Mouse (Mus musculus): ENCODE data around the gene Cbx4. TPM values are rescaled to one million over a fixed set of nuclear protein-coding genes. Genes with fewer than 3 reads are reported as not detected.

The Cbx4 gene
- polyA plus RNA-seq, 1 experiment from 2014 or later, result 16.8 TPM

DNA sequence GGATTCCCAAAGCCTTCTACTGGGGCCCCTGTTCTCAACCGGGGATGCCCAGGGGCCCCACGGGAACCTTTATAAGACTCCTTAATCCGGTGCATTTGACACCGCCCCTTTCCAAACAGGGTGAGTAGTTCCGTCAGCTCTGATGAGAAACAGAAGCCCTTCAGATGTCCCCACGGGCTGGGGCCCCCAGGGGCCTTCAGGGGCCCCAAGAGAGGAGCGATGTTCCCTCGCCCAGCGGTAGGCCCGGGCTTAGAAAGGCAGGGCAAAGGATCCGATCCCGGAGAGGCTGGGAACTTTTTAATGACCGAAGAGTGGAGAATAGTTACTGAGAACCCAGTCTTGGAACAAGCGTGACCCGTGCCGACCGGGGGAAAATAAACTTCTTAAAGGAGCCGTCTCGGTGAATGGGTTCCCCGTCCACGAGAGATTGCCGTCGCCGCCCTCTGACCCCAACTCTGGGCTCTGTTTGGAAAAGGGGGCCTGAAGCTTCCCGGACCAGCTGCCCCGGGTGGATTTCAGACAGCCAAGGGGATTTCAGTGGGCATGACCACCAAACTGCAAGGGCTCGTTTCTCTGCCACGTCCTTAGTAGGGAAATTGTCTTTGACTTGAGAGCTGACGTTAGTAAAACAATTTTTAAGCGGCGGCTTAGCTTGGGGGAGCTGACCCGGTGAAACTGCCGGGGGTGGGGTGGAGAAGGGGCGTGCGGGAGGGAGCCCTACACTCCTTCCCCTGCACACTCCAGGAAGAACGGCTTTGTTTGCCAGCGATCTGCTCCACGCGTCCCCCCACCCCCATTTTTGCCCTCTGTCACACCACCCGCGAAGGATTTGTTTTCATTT is 3.4 kb upstream of the Cbx4 start:
- H3K4me2 ChIP-seq (replicated peaks), result peak overlapping the region; percentile 97
- H3K9me3 ChIP-seq (ENCODE audit: control insufficient read depth, low read length), result no peaks in the 10 kb centered on the region
- H3K27ac ChIP-seq, result no peak overlapping the region
- no peak for DNase-seq (ENCODE audit: low spot score)
- ATAC-seq (ENCODE audit: low FRiP score), result no peak
- H3K9ac ChIP-seq, result peak overlapping the region; percentile 80
- H3K4me3 ChIP-seq (replicated peaks; ENCODE audit: low read length), result peak overlapping the region; percentile 50
- peaks cover 33% of the 10 kb centered on the region for H3K27me3 ChIP-seq (ENCODE audit: control insufficient read depth, insufficient read depth, low read length)
- H3K4me1 ChIP-seq (replicated peaks; ENCODE audit: control insufficient read depth, insufficient read depth, low read length), result peaks cover 27% of the 10 kb centered on the region
- H3K36me3 ChIP-seq (replicated peaks; ENCODE audit: control insufficient read depth, insufficient read depth), result no peaks in the 10 kb centered on the region
- WGBS, result under 1% methylated on average over 41 of the region's 41 CpGs

DNA sequence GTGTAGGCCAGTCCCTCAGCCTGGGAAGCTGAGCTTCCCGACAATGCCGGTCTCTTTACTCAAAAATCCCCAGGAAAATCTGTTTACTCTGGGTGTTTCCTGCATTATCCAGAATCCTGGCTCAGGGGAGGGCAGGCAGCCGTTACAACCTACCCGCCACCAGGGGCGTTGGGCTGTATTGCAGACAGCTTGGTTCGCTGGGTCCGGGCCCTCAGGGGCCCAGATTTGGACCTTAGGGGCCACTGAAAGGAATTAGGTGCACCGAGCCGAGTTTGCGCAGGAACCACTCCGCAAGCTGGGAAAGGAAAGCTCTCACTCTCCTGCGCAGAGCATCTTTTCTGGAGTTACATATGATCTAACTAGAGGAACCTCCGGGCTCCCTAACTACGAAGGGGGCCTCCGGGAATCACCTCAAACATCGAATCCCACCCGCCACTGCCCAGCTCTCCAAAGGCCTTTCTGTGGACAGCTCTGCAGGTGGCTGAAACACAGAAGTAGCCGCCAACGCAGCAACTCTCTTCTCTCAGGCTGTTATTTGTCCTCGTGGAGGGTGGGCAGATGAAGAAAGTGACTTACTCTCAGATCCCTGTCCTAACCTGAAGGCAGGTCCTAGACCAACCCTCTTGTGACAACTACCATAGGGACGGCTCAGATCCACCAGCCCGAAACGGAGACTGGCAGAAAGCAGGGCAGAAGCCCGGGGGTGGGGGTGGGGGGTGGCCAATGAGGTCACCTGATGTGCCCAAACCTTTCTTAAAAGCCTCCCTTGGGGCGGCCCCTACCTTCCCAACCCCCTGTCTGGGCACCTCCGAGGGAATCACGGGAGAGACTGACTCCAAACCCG is 2.6 kb upstream of the Cbx4 start:
- H3K27me3 ChIP-seq (ENCODE audit: control insufficient read depth, insufficient read depth, low read length), result peaks cover 33% of the 10 kb centered on the region

DNA sequence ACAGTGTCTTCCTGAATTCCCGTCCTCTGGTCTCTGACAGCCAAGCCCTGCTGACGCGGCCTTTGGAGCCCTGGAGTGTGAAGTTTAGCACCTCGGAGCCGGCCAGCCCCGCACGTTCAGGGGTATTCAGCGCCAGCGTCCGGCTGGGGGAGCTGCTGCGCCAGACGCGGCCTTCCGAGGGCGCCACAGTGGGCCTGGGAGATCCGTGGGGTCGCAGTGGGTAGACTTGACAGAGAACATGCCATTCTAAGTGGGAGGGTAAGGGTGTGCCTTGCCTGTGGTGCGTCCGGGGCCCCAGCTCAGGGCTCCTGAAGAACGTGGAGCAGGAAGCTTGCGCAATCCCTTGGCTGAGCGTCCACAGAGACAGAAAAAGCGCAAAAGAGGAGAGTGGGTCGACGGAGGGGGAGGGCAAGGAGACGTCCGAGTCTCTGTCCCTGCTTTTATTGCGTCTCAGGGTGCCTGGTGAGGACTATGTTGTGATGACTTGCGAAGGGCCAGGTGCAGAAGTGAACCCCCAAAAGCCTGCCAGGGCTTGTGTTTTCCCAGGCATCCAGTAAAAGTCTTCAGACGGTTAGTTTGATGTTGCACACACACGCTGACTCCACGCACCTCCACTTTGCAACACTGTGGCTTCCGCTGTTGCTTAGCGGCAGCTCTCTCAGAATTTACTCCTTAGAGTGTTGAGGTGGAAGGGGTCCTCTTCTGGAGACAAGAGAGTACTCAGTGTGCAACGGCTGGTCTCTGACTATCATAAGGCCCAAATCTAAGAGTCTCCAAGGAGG is 1.5 kb upstream of the Cbx4 start:
- no peak overlapping the region for H3K9ac ChIP-seq
- no peaks in the 10 kb centered on the region for H3K9me3 ChIP-seq (ENCODE audit: control insufficient read depth, low read length)
- no peaks in the 10 kb centered on the region; the same call in 1 of the 2 replicates for H3K36me3 ChIP-seq (replicated peaks; ENCODE audit: control insufficient read depth, insufficient read depth)
- no peak overlapping the region for H3K27ac ChIP-seq
- ATAC-seq (ENCODE audit: low FRiP score) (no peak), DNase-seq (ENCODE audit: low spot score) (no peak)
- no peak overlapping the region for H3K4me2 ChIP-seq (replicated peaks)
- no peak overlapping the region for H3K4me3 ChIP-seq (replicated peaks; ENCODE audit: low read length)
- H3K27me3 ChIP-seq (ENCODE audit: control insufficient read depth, insufficient read depth, low read length), result peaks cover 38% of the 10 kb centered on the region
- peaks cover 47% of the 10 kb centered on the region for H3K4me1 ChIP-seq (replicated peaks; ENCODE audit: control insufficient read depth, insufficient read depth, low read length)
- 2% methylated on average over 35 of the region's 35 CpGs for WGBS

More for the DNA sequence above, 2.6 kb upstream of the Cbx4 start:
- DNase-seq (ENCODE audit: low spot score) (no peak), ATAC-seq (ENCODE audit: low FRiP score) (no peak)
- no peaks in the 10 kb centered on the region for H3K36me3 ChIP-seq (replicated peaks; ENCODE audit: control insufficient read depth, insufficient read depth)
- H3K4me2 ChIP-seq (replicated peaks), result no peak overlapping the region
- H3K4me1 ChIP-seq (replicated peaks; ENCODE audit: control insufficient read depth, insufficient read depth, low read length), result peaks cover 36% of the 10 kb centered on the region
- under 1% methylated on average over 28 of the region's 28 CpGs for WGBS
- no peaks in the 10 kb centered on the region for H3K9me3 ChIP-seq (ENCODE audit: control insufficient read depth, low read length)
- no peak overlapping the region for H3K4me3 ChIP-seq (replicated peaks; ENCODE audit: low read length)
- no peak overlapping the region for H3K9ac ChIP-seq
- H3K27ac ChIP-seq, result no peak overlapping the region

GRCm38 (mm10) chr11:119085279-119086062 is 550 bp downstream of the Cbx4 start:
- Histone ChIP-seq H3K27ac (peak overlapping the region; percentile 98), H3K27me3 (ENCODE audit: control insufficient read depth, insufficient read depth, low read length) (peaks cover 59% of the 10 kb centered on the region), H3K4me2 (replicated peaks) (peak overlapping the region; percentile 98), H3K9ac (peak overlapping the region; percentile 95), H3K9me3 (ENCODE audit: control insufficient read depth, low read length) (no peaks in the 10 kb centered on the region), H3K36me3 (replicated peaks; ENCODE audit: control insufficient read depth, insufficient read depth) (peaks cover 19% of the 10 kb centered on the region), H3K4me3 (replicated peaks; ENCODE audit: low read length) (peak overlapping the region; percentile 86), H3K4me1 (replicated peaks; ENCODE audit: control insufficient read depth, insufficient read depth, low read length) (peaks cover 56% of the 10 kb centered on the region)
- peak; percentile 68 for DNase-seq (ENCODE audit: low spot score)
- peak; percentile 49 for ATAC-seq (ENCODE audit: low FRiP score)
- under 1% methylated on average over 63 of the region's 66 CpGs for WGBS

- ATAC-seq (ENCODE audit: low FRiP score), result no peak
- Histone ChIP-seq H3K9ac (peak overlapping the region; percentile 95), H3K4me2 (replicated peaks) (peak overlapping the region; percentile 98), H3K9me3 (ENCODE audit: control insufficient read depth, low read length) (no peaks in the 10 kb centered on the region), H3K27me3 (ENCODE audit: control insufficient read depth, insufficient read depth, low read length) (peaks cover 57% of the 10 kb centered on the region), H3K4me3 (replicated peaks; ENCODE audit: low read length) (peak overlapping the region; percentile 86), H3K27ac (peak overlapping the region; percentile 98), H3K4me1 (replicated peaks; ENCODE audit: control insufficient read depth, insufficient read depth, low read length) (peaks cover 52% of the 10 kb centered on the region), H3K36me3 (replicated peaks; ENCODE audit: control insufficient read depth, insufficient read depth) (peaks cover 21% of the 10 kb centered on the region)
- no peak for DNase-seq (ENCODE audit: low spot score)
- 2% methylated on average over 18 of the region's 18 CpGs for WGBS
Observed at GRCm38 (mm10) chr11:119084446-119085278, 1.4 kb downstream of the Cbx4 start.

DNA sequence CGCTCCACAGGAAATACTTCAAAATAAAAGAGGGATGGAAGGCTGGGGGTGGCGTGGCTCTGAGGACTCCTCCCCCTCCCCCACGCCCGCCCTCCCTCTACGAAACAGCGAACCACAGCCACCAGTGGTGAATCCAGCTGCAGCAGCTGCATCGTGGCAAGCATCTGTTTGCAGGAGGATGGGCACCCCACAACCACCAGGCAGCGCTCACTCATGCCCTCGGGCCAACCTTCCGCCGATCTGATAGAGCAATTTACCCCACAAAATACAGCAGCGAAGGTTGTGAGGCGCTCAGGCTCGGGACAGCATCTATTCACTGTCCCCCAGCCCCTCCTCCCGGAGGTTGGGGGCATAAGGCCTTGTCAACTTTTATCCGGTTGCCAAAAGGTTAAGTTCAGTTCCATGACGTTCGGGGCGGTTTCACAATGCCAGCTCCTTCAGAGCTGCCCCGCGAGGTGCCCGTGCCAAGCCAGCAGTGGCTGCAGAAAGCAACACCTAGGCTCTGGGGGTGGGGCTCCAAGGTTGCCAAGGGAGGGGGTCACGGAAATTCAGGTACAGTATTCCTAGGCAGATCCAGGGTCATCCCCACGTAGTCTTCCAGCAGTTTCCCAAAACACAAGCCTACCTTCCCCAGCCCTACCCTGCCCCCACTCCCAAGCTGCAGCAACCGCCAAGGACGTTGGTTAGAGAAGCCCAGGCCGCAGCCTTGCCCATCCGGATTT is 2.1 kb downstream of the Cbx4 start:
- H3K4me1 ChIP-seq (replicated peaks; ENCODE audit: control insufficient read depth, insufficient read depth, low read length), result peaks cover 57% of the 10 kb centered on the region
- H3K9me3 ChIP-seq (ENCODE audit: control insufficient read depth, low read length), result no peaks in the 10 kb centered on the region
- H3K36me3 ChIP-seq (replicated peaks; ENCODE audit: control insufficient read depth, insufficient read depth), result peaks cover 26% of the 10 kb centered on the region
- H3K4me3 ChIP-seq (replicated peaks; ENCODE audit: low read length), result peak overlapping the region; percentile 86
- H3K9ac ChIP-seq, result peak overlapping the region; percentile 95
- ATAC-seq (ENCODE audit: low FRiP score) (no peak), DNase-seq (ENCODE audit: low spot score) (no peak)
- peaks cover 52% of the 10 kb centered on the region for H3K27me3 ChIP-seq (ENCODE audit: control insufficient read depth, insufficient read depth, low read length)
- peak overlapping the region; percentile 98; the same call in 1 of the 2 replicates for H3K27ac ChIP-seq
- peak overlapping the region; percentile 98 for H3K4me2 ChIP-seq (replicated peaks)
- 3% methylated on average over 28 of the region's 28 CpGs for WGBS

DNA sequence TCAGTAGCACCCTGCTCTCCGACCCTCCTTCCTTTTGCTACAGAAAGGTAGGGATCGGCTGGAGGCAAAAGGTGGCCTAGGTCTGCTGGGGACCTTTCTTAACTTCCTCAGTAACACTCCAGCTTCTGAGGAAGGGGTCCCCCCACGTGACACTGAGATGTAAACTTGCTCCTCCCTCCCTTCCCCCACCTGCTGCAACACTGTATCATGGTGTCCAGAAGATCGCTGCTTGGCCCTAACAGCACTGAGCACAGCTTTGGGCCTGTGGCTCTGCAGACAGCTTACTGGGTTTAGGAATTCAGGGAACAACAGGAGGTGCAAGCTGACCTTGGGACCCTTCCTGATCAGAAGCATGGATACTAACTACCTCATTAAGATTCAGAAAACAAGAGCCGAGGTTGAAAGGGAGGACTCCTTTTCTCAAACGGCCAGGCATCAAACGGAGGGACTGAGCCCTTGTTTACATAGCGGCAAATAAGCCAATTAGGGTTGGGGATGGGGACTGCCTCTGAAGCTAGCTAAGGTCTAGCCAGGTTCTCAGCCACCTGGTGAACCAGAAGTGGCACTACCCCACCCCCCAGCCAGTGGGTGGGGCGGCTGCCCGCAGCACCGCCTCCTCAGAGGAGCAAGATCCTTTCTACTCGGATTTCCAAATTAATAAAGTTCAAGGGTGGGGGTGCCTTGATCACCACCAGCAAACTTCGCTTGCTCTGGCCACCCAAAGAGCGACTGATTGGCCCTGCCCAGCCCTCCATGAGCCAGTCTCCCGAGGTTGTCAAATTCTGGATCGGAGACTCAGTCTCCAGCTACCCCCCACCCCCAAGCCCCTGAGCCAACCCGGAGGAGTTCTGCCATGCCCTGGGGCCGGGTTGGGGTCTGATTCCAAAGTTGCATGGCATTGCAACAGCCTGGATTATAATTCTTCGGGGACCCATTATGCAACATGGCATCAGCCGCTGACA is 3.1 kb downstream of the Cbx4 start:
- H3K27me3 ChIP-seq (ENCODE audit: control insufficient read depth, insufficient read depth, low read length), result peaks cover 42% of the 10 kb centered on the region
- H3K4me2 ChIP-seq (replicated peaks), result peak overlapping the region; percentile 98
- no peak for ATAC-seq (ENCODE audit: low FRiP score)
- peak overlapping the region; percentile 95 for H3K9ac ChIP-seq
- 13% methylated on average over 20 of the region's 20 CpGs for WGBS
- H3K4me1 ChIP-seq (replicated peaks; ENCODE audit: control insufficient read depth, insufficient read depth, low read length), result peaks cover 66% of the 10 kb centered on the region
- H3K36me3 ChIP-seq (replicated peaks; ENCODE audit: control insufficient read depth, insufficient read depth), result peaks cover 26% of the 10 kb centered on the region
- H3K9me3 ChIP-seq (ENCODE audit: control insufficient read depth, low read length), result no peaks in the 10 kb centered on the region
- H3K27ac ChIP-seq, result no peak overlapping the region
- H3K4me3 ChIP-seq (replicated peaks; ENCODE audit: low read length), result peak overlapping the region; percentile 86
- no peak for DNase-seq (ENCODE audit: low spot score)
